Mouse (Mus musculus) spleen, adult 2 months (tissue): ENCODE results near the gene Esyt1.
"Not testable (repeated sequence)": the region's sequence is repeated elsewhere in the genome, so short reads cannot be mapped to it uniquely, and the experiment has no call there.

ENCODE experiments used
- CTCF ChIP-seq: fragments of 200-500 bp; IDR thresholded peaks from 2 replicates; pipeline ENCODE4 v1.5.1; 2011; ENCODE audit warnings: mild to moderate bottlenecking, inconsistent platforms; ENCODE audit not compliant: insufficient read depth, insufficient read length, insufficient replicate concordance; ENCODE audit errors: extremely low read depth
- POLR2A ChIP-seq: fragments of 200-500 bp; IDR thresholded peaks from 2 replicates; pipeline ENCODE4 v1.6.1; 2011; ENCODE audit warnings: low read depth, low read length, inconsistent platforms

- TF ChIP-seq CTCF, POLR2A: not testable (repeated sequence)
Observed at GRCm38 (mm10) chr10:128550144-128550823, 24.6 kb upstream of the Esyt1 start.
